Mouse (Mus musculus): ENCODE results near the gene Skil. TPM values are rescaled to one million over a fixed set of nuclear protein-coding genes. Genes with fewer than 3 reads are reported as not detected.
"Not testable (repeated sequence)": the region's sequence is repeated elsewhere in the genome, so short reads cannot be mapped to it uniquely, and the experiment has no call there.

Skil gene
- total RNA-seq, 2 experiments from 2014 or later = 62.7 to 63.9 TPM

DNA sequence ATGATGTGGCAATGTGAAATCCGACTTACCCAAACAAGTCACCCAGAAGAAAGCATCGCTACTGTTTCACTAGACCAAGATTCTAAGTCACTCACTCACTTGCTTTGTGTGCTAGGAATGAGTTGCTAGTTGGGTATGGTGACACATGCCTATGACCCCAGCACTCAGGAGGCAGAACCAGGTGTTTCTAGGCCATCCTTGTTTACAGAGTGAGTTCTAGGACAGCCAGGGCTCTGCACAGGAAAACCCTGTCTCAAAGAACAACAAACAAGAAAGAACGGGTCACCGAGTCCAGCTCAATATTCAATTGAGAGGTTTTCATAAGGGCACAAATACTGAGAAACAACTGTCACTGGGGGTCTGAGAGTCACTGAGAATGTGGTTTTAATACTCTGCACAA lies 28.2 kb downstream of the Skil start:
- no peak for DNase-seq (ENCODE audit: low spot score in 2 of 2)

DNA sequence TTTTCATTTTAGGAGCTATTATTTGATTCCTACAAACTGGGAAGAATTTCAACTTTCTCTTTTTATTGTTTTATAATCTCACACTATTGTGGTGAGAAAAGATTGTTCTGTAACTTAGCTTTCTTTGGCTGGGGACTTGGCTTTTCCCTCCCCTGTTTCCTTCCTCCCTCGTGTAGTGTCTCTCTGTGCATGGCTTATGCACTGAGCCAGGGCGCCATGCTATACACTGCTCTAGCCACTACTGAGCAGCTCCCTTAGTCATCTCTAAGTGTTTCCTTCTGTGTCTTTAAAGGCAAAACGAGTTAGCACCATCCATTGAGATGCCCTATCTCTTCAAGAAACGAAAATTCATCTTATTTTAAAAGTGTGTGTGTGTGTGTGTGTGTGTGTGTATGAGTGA lies 31.4 kb downstream of the Skil start:
- DNase-seq (ENCODE audit: low spot score in 2 of 2) = no peak

DNA sequence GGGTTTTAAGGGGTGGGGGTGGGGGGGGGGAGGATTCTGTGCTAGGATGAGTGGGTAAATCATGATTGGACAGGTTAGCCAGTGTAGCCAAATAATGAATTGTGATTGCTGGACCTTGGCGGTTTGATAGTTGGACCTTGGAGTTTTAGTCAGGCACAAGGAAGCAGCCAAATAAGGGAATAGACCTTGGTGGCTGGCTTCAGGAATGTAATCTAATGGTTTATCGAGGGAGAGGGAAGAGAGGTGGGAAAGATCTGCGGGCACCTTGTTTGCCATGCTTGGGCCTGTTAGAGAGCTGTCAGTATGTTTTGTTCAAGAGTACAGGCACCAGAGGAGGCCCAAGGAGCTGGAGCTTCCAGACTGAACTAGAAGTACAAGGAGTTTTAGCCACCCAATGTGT lies 32.0 kb downstream of the Skil start:
- no peak for DNase-seq (ENCODE audit: low spot score in 2 of 2)

DNA sequence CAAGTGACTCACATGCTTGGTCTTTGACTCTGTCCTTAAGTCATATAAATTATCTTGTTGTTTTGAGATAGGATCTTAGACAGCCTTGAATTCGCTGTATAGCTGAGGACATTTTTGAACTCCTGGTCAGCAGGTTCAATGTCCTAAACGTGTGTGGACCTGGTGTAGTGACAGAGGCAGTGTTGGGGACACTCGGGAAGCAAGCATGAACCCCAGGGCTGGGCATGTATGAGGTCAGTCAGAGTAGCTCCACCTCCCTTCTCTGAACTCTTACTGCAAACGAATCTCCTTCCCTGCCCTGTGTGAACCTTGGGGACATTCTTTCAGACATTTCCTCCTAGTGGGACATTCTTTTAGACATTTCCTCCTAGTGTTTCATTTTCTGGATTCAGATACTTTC lies 34.9 kb downstream of the Skil start:
- no peak for DNase-seq (ENCODE audit: low spot score in 2 of 2)

DNA sequence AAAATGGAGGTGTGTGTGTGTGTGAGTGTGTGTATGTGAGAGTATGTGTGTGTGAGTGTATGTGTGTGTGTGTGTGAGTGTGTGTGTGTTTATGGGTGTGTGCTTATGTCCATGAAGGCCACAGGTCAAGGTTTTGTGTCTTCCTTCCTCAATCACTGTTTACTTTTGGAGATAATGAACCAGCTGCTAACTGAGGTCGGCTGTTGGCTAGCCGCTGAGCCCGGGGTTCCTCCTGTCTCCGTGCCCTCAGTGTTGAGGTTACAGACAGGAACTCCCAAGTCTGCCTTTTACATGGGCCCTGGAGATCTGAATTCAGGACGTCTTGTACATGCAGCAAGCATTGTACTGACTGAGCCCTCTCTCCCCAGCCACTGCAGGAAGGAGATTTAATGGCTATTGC lies 38.8 kb downstream of the Skil start:
- no peak for DNase-seq (ENCODE audit: low spot score in 2 of 2)

DNA sequence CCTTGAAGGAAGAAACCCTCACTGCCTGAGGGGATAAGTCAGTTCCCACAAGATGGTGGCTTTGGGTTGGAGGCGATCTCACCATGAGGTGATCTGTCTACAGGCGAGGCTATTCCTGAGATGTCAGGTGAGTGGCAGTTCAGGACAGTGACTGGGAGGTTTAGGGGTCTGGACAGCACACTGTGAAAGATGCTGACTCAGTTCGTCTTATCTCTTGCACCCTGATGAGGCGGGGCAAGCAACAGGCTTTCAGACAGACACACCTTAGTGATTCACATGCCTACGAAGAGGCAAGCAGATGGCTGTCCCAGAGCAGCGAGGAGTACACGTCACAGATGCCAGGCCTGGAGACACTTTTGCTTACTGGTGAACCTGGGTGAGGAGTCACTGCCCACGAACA lies 39.4 kb downstream of the Skil start:
- DNase-seq (ENCODE audit: low spot score in 2 of 2) = no peak

DNA sequence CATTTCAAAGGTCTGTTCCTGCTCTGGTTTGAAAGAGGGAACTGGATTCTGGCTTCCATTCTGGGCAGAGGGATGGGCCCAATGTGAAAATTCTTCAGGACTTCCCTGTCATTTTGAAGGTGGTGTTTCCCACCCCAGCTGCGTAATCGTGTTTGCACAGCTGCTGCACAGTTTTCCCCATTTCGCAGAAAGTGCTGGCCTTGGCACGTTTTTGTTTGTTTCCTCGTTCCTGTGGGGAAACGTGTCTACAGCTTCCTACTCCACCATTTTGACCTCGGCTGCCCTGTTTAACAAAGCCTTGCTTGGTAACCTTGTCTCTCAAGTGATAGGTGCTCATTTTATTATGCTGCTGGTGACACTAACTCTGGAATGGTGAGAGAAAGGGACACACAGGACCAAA lies 39.8 kb downstream of the Skil start:
- DNase-seq (ENCODE audit: low spot score in 2 of 2) = no peak

DNA sequence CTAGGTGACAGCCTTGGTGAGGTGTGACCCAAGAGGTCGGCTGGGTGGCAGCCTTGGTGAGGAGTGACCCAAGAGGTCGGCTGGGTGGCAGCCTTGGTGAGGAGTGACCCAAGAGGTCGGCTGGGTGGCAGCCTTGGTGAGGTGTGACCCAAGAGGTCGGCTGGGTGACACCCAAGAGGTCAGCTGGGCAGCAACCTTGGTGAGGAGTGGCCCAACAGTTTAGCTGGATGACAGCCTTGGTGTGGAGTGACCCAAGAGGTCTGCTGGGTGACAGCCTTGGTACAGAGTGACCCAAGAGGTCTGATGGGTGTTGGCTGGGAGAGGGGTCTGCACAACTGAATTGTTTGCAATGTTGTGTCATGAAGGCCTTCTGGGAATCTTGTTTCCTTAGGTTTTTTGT lies 41.7 kb downstream of the Skil start:
- DNase-seq (ENCODE audit: low spot score in 2 of 2) = not testable (repeated sequence)

DNA sequence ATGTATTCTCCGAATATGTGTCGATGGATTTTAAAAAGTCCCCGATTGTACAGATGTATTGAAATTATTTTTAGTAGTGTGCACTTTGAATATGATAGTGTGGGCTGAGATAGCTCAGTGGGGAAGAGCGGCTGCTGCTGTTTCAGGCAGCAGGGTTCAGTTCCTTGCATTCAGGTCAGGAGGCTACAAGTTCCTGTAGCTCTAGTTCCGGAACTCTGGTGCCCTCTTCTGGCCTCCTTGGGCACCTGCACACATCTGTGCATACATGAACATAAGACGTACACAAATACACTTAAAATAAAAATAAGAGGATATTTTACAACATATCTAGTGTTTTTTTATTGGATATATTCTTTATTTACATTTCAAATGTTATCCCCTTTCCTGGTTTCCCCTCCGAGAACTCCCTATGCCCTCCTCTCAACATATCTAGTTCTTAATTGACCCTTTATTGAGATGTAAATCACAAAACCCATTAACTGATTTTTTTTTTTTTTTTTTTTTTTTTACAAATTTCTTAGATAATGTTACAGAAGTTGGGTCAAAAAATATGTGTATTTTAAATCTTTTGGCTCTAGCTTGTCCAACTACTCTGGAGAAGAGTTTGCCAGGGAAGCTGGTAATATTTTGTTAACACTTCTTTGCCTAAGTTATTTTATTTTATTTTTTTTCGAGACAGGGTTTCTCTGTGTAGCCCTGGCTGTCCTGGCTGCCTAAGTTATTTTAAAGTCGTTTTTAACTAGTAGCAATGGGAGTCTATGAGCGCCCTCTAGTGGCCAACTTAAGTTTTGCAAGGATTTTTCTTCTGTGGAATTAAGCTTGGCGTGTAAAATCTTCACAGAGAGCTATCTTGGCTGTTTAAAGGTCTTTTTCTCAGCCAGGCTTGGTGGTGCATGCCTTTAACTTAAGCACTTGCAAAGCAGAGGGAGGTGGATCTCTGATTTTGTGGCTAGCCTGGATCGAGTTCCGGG lies 43.9 kb downstream of the Skil start:
- peak; percentile 68 to 87 for DNase-seq (ENCODE audit: low spot score in 2 of 2)

DNA sequence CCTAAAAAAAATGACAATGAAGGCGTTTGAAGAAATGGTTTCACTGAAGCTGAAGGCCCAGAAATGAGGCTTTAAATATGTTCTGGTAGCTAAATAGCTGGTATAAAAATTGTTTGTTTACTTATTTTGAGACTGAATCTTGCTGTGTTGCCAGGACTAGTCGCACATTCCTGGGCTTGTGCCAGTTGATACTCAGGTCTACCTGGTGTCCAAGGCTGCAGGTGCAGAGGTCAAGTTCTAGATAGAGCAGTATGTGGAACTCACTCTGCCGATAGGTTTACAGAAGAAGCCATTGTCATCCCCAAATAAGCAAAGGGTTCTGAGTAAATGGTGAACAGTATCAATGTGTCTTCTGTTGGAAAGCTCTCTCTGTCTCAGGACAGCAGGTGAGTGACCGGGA lies 46.8 kb downstream of the Skil start:
- no peak for DNase-seq (ENCODE audit: low spot score in 2 of 2)

DNA sequence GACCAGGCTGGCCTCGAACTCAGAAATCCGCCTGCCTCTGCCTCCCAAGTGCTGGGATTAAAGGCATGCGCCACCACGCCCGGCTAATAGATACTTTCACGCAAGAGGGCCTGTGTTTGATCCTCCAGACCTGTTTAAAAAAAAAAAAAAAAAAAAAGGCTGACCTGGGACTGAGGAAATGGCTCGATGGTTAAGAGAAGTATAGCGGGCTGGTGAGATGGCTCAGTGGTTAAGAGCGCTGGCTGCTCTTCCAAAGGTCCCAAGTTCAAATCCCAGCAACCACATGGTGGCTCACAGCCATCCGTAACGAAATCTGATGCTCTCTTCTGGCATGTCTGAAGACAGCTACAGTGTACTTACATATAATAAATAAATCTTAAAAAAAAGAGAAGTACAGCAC lies 50.4 kb downstream of the Skil start:
- DNase-seq (ENCODE audit: low spot score in 2 of 2) = not testable (repeated sequence)

DNA sequence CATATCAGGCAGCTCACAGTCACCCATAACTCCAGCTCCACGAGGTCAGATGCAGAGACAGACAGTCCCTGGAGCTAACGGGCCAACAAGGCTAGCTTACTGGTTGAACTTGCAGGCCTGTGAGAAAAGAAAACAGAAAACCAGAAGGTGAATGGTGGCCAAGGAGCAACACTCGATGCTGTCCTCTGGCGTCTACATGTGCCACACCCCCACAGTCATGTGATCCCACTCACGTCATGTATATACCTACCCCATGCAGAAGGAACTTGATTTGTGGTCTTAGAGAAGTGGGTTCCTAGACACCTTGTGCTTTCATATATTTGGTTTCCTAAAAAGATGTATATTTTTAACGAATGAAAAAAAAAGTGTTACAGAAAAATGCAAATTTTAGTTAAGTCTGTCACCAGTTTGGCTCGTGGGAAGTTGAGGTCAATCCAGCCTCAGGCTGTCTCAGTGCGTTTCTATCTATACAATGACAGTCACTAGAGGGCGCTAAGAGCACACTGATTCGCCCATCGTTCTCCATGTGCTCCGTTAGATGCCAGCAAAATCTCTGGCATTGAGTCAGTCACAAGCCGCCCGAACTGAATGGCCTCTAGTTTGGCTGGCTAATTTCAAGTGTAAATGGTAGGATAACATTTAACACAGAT lies 50.9 kb downstream of the Skil start:
- peak; percentile 72 to 92 for DNase-seq (ENCODE audit: low spot score in 2 of 2)

DNA sequence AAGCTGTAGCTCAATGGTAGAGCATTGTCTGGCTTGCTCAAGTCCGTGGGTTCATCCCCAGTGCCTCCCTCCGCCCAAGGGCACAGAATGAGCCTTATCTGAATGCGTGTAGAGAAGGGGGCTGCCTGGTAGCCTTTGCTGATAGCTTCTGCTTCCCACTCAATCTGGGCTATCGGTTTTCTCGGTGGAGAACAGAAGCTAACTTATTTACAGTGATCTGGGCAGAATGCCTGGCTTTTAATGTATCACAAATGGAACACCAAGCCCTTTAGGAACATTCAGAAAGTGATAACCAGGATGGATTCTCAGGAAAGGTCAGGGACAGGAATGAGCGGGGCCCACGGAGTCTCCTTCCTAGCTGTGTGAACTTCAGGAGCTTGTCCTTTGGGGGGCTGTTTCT lies 53.7 kb downstream of the Skil start:
- DNase-seq (ENCODE audit: low spot score in 2 of 2) = no peak

DNA sequence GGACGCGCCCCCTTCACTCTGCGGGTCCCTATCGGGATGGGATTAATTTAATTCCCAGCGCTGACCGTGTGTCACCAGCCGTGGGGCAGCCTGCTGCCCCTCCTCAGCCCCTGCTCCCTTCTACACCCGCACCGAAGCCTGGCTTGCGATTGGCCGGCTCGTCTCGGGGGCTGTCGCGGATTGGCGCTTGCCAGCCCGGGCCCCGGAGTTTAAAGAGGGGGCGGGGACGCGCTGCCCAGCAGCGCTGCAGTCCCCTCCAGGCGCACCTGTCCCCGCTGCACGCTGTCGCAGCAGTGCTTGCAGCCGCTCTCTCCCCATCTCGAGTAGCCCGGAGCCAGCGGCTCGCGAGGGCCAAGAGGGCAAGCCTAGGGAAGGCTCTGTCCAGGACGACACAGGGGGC lies 54.8 kb downstream of the Skil start, which contains the start of gene Cldn11:
Gene Cldn11, plus strand, starts transcription at position 215 of the 400 bp plus-strand sequence.
- DNase-seq (ENCODE audit: low spot score in 2 of 2) = no peak

DNA sequence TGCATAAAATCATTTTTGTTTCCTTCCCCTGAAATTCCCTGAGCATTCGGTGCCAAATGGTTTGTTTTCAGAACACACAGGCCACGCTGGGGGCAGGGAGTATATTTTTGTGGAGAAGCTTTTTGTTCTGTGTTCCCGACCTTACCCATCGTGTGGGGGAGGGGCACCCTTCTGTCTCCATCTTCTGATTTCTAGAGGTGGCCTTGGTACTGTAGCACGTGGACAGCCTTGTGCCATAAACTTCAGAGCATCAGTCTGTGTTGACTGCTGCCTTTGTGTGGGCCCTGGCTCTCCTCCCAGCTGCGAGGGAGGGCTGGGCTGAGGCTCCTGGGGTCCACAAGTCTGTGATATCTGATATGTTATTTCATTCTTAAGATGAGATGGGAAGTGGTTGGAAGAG lies 57.2 kb downstream of the Skil start:
- no peak for DNase-seq (ENCODE audit: low spot score in 2 of 2)

DNA sequence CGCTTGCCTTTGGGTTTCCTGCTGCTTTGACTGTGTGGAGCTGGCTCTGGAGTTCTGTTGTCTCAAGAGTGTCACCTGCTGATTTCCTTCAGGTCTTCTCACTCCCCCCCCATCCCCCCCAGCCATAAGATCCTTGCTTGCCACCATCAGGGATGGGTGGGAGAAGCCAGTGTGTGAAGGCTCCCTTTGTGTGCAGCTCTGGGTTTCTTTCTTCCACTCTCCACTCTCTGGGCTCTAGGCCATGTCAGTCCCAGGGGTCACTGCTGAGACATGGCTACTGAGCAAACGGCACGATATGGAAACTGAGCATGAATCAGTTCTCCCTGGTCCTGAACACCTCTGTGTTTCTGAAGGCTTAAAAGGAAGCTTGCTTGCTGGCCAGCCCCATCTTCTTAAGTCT lies 61.3 kb downstream of the Skil start:
- no peak for DNase-seq (ENCODE audit: low spot score in 2 of 2)

DNA sequence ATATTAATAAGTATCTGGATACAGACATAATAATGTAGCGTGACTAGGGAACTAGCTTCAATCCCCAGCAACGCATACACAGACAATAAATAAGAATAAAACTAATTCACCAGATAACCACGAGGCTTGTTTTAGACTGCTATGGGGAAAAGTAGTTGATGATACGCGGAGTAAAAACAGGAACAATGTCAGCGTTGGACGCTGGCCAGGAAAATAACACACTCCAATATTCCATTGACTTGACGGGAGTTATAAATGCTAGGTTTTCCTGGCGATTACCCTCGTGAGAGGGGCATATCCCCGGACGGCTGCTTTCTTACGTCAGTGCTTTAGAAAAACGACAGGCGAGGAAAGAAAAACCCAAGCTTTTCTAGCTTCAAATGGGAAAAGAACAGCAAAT lies 62.9 kb downstream of the Skil start:
- DNase-seq (ENCODE audit: low spot score in 2 of 2) = no peak

DNA sequence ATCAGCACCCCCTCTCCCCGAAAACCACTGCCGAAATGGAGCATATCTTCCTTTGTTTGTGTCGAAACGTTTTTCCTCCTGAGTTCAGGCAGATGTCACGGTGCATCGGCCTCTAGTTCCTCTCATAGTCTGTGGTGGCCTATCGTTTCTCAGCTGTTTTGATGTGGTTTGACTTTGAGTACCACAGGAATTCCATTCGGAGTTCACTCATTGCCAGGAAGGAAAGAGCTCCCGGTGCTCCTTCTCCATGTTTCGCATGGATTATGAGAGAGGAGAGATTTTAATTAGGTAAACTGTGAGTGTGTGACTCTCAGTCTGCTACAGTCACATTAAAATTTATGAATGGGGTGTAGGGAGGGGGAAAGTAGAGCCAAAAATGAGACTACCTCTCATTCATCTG lies 65.2 kb downstream of the Skil start:
- no peak for DNase-seq (ENCODE audit: low spot score in 2 of 2)

DNA sequence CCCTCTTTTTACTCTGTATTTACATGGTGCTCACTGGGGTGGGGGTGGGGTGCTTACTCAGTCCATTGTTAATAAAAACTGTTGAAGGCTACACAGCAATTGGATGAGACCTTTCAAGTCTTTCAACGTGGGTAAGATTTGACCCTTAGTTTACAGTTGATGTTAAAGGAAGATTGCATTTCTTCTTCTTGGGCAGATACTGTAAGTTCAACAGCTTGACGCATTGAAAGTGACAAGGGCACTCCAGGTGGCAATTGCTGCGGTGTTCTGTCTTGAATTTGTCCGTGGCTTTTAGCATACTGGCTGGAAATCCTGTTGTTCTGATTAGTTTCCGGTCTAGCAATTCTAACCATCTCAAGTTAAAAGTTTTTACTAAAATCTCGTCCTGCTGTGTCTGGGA lies 66.5 kb downstream of the Skil start:
- DNase-seq (ENCODE audit: low spot score in 2 of 2) = no peak

DNA sequence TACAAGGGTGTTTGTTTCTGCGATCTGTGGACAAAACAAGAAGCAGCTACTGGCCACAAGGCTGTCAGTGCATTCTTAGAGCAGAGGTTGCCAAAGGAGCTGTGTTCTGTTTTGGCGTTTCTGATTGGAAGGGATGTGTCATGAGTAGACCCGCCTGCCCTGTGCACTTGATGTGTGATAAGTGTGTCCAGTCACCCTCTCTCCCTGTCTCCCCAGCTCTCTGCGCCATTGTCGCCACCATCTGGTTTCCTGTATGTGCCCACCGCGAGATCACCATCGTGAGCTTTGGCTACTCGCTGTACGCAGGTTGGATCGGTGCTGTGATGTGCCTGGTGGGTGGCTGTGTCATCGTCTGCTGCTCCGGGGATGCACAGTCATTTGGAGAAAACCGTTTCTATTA lies 68.0 kb downstream of the Skil start:
- no peak for DNase-seq (ENCODE audit: low spot score in 2 of 2)

DNA sequence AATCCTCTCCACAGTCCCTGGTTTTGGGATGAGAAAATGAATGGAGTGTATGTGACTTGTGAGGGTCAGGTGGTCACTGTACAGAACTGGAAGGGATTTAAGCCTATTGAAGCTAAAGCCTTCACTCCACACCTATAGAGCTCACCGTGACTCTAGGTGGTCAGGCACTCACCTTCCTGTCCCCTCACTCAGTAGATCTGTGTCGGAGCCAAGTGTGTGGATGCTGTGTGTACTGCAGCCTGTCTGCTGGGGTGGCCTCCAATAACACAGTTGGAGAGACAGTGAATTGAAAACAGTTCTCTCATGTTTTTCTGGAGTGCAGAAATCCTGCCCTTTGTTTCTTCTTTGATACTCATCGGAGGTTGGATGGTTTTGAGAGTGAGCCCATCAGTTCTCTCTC lies 70.9 kb downstream of the Skil start:
- DNase-seq (ENCODE audit: low spot score in 2 of 2) = no peak

DNA sequence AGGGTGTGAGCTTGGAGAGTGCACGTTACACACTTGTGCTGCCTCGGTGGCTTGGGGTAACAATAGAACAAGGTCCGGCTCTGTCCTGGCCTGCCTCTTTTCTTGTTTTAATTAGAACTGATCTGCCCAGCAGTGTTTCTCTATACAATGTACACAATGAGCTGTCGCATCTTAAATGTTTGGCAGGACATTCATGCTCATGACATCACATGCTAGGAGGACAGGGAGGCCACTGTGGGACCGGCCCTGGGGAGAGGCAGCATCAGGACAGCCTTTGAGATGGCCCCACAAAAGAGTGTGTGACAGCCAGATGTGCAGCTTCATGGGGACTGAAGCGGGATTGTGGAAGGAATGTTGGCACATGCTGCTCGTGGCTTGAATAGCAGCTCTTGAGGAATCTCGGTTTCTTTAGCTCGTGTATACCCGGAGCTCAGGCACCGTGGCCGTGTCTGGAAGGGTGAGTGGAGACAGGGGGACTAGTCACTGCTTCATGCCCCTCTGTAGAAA lies 71.6 kb downstream of the Skil start:
- DNase-seq (ENCODE audit: low spot score in 2 of 2) = peak in 1 of 2 experiments; percentile 59

Measured in layer of hippocampus, postnatal 14 days (tissue).